Mouse (Mus musculus): Measurements from ENCODE around the gene Ssh1. TPM values are rescaled to one million over a fixed set of nuclear protein-coding genes. Genes with fewer than 3 reads are reported as not detected.

Ssh1 gene
- polyA plus RNA-seq, 1 experiment from 2014 or later: 19.4 TPM

GRCm38 (mm10) chr5:113960416-113960815 is 33.3 kb downstream of the Ssh1 start:
- Histone ChIP-seq H3K36me3 (replicated peaks; ENCODE audit: control insufficient read depth, insufficient read depth) (peaks cover 51% of the 10 kb centered on the region), H3K4me2 (replicated peaks) (no peak overlapping the region), H3K27ac (no peak overlapping the region), H3K4me1 (replicated peaks; ENCODE audit: control insufficient read depth, insufficient read depth, low read length) (no peaks in the 10 kb centered on the region), H3K9ac (no peak overlapping the region), H3K9me3 (ENCODE audit: control insufficient read depth, low read length) (no peaks in the 10 kb centered on the region), H3K4me3 (replicated peaks; ENCODE audit: low read length) (no peak overlapping the region), H3K27me3 (ENCODE audit: control insufficient read depth, insufficient read depth, low read length) (no peaks in the 10 kb centered on the region)
- DNase-seq (ENCODE audit: low spot score) (no peak), ATAC-seq (ENCODE audit: low FRiP score) (no peak)
- 82% methylated on average over 8 of the region's 8 CpGs for WGBS

DNA sequence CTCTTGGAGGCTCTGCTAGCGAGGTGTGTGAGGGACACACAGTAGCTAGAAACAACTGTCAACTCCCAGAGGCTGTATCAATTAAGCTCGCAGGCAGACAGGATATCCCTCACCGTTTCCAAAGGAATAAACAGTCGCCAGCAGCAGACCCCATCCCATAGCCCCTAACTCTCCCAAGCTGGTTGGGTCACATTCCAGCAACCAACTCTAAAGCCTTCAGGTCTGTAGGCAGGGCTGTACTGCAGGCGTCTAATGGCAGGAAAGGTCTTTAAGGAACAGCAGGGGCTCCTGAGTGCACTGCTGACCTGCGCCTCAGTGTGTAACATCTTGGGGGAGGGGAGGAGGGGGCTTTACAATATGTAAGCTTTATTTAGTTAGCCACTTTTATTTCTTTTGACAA is 34.7 kb downstream of the Ssh1 start:
- no peak for ATAC-seq (ENCODE audit: low FRiP score)
- Histone ChIP-seq H3K4me1 (replicated peaks; ENCODE audit: control insufficient read depth, insufficient read depth, low read length) (no peaks in the 10 kb centered on the region), H3K9ac (no peak overlapping the region), H3K36me3 (replicated peaks; ENCODE audit: control insufficient read depth, insufficient read depth) (peaks cover 46% of the 10 kb centered on the region), H3K27me3 (ENCODE audit: control insufficient read depth, insufficient read depth, low read length) (no peaks in the 10 kb centered on the region), H3K4me3 (replicated peaks; ENCODE audit: low read length) (no peak overlapping the region), H3K4me2 (replicated peaks) (no peak overlapping the region), H3K9me3 (ENCODE audit: control insufficient read depth, low read length) (no peaks in the 10 kb centered on the region), H3K27ac (no peak overlapping the region)
- no peak for DNase-seq (ENCODE audit: low spot score)
- 16% methylated on average over 6 of the region's 6 CpGs for WGBS

- WGBS: 6% methylated on average over 4 of the region's 4 CpGs
- ATAC-seq (ENCODE audit: low FRiP score): peak; percentile 70; the same call in 1 of the 2 replicates
- H3K36me3 ChIP-seq (replicated peaks; ENCODE audit: control insufficient read depth, insufficient read depth): peaks cover 61% of the 10 kb centered on the region
Measured at GRCm38 (mm10) chr5:113956510-113956909, 37.2 kb downstream of the Ssh1 start.

GRCm38 (mm10) chr5:113955691-113956090 is 38.0 kb downstream of the Ssh1 start:
- WGBS: 90% methylated on average over 8 of the region's 8 CpGs
- Histone ChIP-seq H3K4me1 (replicated peaks; ENCODE audit: control insufficient read depth, insufficient read depth, low read length) (no peaks in the 10 kb centered on the region), H3K27ac (no peak overlapping the region), H3K9ac (no peak overlapping the region), H3K9me3 (ENCODE audit: control insufficient read depth, low read length) (no peaks in the 10 kb centered on the region), H3K27me3 (ENCODE audit: control insufficient read depth, insufficient read depth, low read length) (no peaks in the 10 kb centered on the region), H3K36me3 (replicated peaks; ENCODE audit: control insufficient read depth, insufficient read depth) (peaks cover 61% of the 10 kb centered on the region), H3K4me2 (replicated peaks) (no peak overlapping the region), H3K4me3 (replicated peaks; ENCODE audit: low read length) (no peak overlapping the region)
- ATAC-seq (ENCODE audit: low FRiP score) (no peak), DNase-seq (ENCODE audit: low spot score) (no peak)

More at GRCm38 (mm10) chr5:113956510-113956909, 37.2 kb downstream of the Ssh1 start:
- no peaks in the 10 kb centered on the region for H3K9me3 ChIP-seq (ENCODE audit: control insufficient read depth, low read length)
- no peak overlapping the region for H3K9ac ChIP-seq
- H3K27ac ChIP-seq: no peak overlapping the region
- no peaks in the 10 kb centered on the region for H3K27me3 ChIP-seq (ENCODE audit: control insufficient read depth, insufficient read depth, low read length)
- no peak overlapping the region for H3K4me2 ChIP-seq (replicated peaks)
- no peaks in the 10 kb centered on the region for H3K4me1 ChIP-seq (replicated peaks; ENCODE audit: control insufficient read depth, insufficient read depth, low read length)
- H3K4me3 ChIP-seq (replicated peaks; ENCODE audit: low read length): no peak overlapping the region
- peak; percentile 93 for DNase-seq (ENCODE audit: low spot score)

DNA sequence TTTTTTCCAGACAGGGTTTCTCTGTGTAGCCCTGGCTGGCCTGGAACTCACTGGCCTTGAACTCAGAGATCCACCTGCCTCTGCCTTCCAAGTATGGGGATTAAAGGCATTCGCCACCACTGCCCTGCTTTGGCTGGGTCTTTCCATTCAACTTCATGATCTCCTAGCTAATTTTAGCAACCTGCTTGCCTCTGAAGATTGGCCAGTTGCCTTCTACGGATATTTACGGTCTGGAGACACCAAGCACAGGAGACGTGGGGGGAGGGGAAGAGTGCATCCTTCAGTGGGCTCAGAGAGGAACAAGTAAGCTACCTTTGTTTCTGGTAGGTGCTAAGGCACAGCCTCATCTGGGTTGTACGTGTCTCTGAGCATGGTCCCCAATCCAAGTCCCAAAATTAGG is 38.4 kb downstream of the Ssh1 start:
- Histone ChIP-seq H3K27ac (no peak overlapping the region), H3K9ac (no peak overlapping the region), H3K4me2 (replicated peaks) (no peak overlapping the region), H3K4me3 (replicated peaks; ENCODE audit: low read length) (no peak overlapping the region), H3K9me3 (ENCODE audit: control insufficient read depth, low read length) (no peaks in the 10 kb centered on the region), H3K4me1 (replicated peaks; ENCODE audit: control insufficient read depth, insufficient read depth, low read length) (no peaks in the 10 kb centered on the region), H3K36me3 (replicated peaks; ENCODE audit: control insufficient read depth, insufficient read depth) (peaks cover 62% of the 10 kb centered on the region), H3K27me3 (ENCODE audit: control insufficient read depth, insufficient read depth, low read length) (no peaks in the 10 kb centered on the region)
- no peak for DNase-seq (ENCODE audit: low spot score)
- ATAC-seq (ENCODE audit: low FRiP score): no peak
- 90% methylated on average over 5 of the region's 5 CpGs for WGBS

GRCm38 (mm10) chr5:113954421-113954820 is 39.3 kb downstream of the Ssh1 start:
- Histone ChIP-seq H3K9me3 (ENCODE audit: control insufficient read depth, low read length) (no peaks in the 10 kb centered on the region), H3K9ac (no peak overlapping the region), H3K27ac (no peak overlapping the region), H3K4me2 (replicated peaks) (no peak overlapping the region), H3K4me1 (replicated peaks; ENCODE audit: control insufficient read depth, insufficient read depth, low read length) (no peaks in the 10 kb centered on the region), H3K36me3 (replicated peaks; ENCODE audit: control insufficient read depth, insufficient read depth) (peaks cover 70% of the 10 kb centered on the region), H3K4me3 (replicated peaks; ENCODE audit: low read length) (no peak overlapping the region), H3K27me3 (ENCODE audit: control insufficient read depth, insufficient read depth, low read length) (no peaks in the 10 kb centered on the region)
- ATAC-seq (ENCODE audit: low FRiP score) (peak; percentile 71; the same call in 1 of the 2 replicates), DNase-seq (ENCODE audit: low spot score) (peak; percentile 94)
- 12% methylated on average over 7 of the region's 7 CpGs for WGBS

- H3K4me1 ChIP-seq (replicated peaks; ENCODE audit: control insufficient read depth, insufficient read depth, low read length): no peaks in the 10 kb centered on the region
- H3K9me3 ChIP-seq (ENCODE audit: control insufficient read depth, low read length): no peaks in the 10 kb centered on the region
- WGBS: 95% methylated on average over 10 of the region's 10 CpGs
- H3K4me3 ChIP-seq (replicated peaks; ENCODE audit: low read length): no peak overlapping the region
- no peaks in the 10 kb centered on the region for H3K27me3 ChIP-seq (ENCODE audit: control insufficient read depth, insufficient read depth, low read length)
- no peak for DNase-seq (ENCODE audit: low spot score)
- no peak overlapping the region for H3K4me2 ChIP-seq (replicated peaks)
- H3K36me3 ChIP-seq (replicated peaks; ENCODE audit: control insufficient read depth, insufficient read depth): peaks cover 80% of the 10 kb centered on the region
- ATAC-seq (ENCODE audit: low FRiP score): no peak
- no peak overlapping the region for H3K9ac ChIP-seq
- no peak overlapping the region for H3K27ac ChIP-seq
Measured at GRCm38 (mm10) chr5:113952519-113952918, 41.2 kb downstream of the Ssh1 start.

- Histone ChIP-seq H3K4me2 (replicated peaks) (no peak overlapping the region), H3K4me3 (replicated peaks; ENCODE audit: low read length) (no peak overlapping the region), H3K9ac (no peak overlapping the region), H3K27ac (no peak overlapping the region), H3K4me1 (replicated peaks; ENCODE audit: control insufficient read depth, insufficient read depth, low read length) (no peaks in the 10 kb centered on the region), H3K36me3 (replicated peaks; ENCODE audit: control insufficient read depth, insufficient read depth) (peaks cover 82% of the 10 kb centered on the region), H3K27me3 (ENCODE audit: control insufficient read depth, insufficient read depth, low read length) (no peaks in the 10 kb centered on the region), H3K9me3 (ENCODE audit: control insufficient read depth, low read length) (no peaks in the 10 kb centered on the region)
- ATAC-seq (ENCODE audit: low FRiP score) (no peak), DNase-seq (ENCODE audit: low spot score) (no peak)
- 88% methylated on average over 11 of the region's 11 CpGs for WGBS
Measured at GRCm38 (mm10) chr5:113951693-113952071, 42.0 kb downstream of the Ssh1 start.

DNA sequence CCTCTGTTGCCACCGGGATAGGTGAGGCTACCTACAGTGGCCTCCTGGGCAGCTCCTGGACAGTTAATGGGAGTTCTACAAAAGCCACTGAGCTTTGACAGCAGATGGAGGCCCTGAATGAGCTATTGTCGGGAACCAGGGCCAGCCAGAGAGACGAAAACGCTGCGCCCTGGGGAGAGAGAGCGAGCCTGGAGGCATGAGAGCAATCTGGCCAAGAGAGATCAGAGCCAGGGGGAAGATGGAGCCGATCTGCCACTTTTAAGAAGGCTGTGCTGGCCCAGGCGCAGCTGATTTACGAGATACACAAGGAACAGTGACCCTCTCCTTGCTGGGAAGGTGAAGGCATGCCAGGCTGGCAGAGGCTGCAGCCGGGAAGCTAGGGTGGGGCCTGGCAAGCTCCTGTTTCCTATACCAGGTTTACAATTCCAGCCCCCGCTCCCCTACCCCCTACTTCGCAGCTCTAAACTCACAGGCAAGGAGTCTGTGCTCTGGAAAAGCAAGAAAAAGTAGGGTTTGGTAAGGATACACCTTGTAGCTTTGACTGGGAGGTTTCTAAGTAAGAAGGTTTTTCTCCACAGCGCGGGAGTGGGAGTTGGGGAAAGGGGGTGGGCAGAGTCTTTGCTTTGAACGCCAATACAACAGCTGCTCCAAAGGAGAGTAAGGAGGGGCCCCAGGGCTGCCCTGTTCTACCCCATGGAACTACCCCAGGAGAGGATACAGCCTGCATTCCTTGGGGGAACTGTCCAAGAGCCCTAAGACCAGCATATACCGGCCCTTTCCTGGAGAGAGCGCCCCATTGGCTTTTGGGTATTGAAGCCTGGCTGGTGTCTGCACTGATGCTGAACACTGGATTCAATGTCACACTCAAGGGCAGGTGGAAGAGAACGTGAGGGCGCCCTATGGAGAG is 42.7 kb downstream of the Ssh1 start:
- peaks cover 87% of the 10 kb centered on the region for H3K36me3 ChIP-seq (replicated peaks; ENCODE audit: control insufficient read depth, insufficient read depth)
- 72% methylated on average over 19 of the region's 19 CpGs for WGBS

More for the DNA sequence above, 42.7 kb downstream of the Ssh1 start:
- H3K4me3 ChIP-seq (replicated peaks; ENCODE audit: low read length): no peak overlapping the region
- no peak overlapping the region for H3K9ac ChIP-seq
- peak overlapping the region; percentile 21; the same call in 1 of the 2 replicates for H3K27ac ChIP-seq
- DNase-seq (ENCODE audit: low spot score) (no peak), ATAC-seq (ENCODE audit: low FRiP score) (no peak)
- no peaks in the 10 kb centered on the region for H3K9me3 ChIP-seq (ENCODE audit: control insufficient read depth, low read length)
- H3K27me3 ChIP-seq (ENCODE audit: control insufficient read depth, insufficient read depth, low read length): no peaks in the 10 kb centered on the region
- H3K4me2 ChIP-seq (replicated peaks): no peak overlapping the region
- no peaks in the 10 kb centered on the region for H3K4me1 ChIP-seq (replicated peaks; ENCODE audit: control insufficient read depth, insufficient read depth, low read length)
